Mouse (Mus musculus): Measurements from ENCODE around the gene Smdt1.

DNA sequence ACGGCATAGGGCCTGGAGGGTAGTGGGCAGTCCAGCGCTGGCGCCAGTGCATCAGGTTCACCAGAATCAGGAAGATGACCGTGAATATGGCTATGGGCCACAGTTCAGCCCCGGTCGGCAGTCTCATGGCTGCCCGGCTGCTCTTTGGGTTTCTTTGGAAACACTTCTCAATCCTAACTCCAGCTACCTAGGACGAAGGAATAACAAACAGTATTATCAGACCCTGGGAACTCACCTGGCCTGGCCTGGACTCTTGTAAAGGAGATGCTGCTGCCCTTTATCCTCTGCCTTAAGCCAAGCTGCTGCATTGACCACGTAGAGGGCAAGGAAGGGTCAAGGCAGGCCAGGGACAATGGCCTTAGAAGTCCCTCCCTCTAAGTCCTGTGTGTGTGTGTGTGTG, 37.1 kb downstream of the Smdt1 start:
- no peak for TF ChIP-seq CTCF (IDR thresholded peaks at IDR 0.05; ENCODE audit: control insufficient read depth, insufficient read depth, insufficient read length)
- no peak for TF ChIP-seq MYOG (IDR thresholded peaks at IDR 0.05; ENCODE audit: control insufficient read depth, extremely low read depth, insufficient read length)
- TF ChIP-seq MAX (IDR thresholded peaks at IDR 0.05): no peak
- no peak for TF ChIP-seq MYOD1 (IDR thresholded peaks at IDR 0.05; ENCODE audit: control insufficient read depth, insufficient read length, low read depth)
- TF ChIP-seq FOSL1 (IDR thresholded peaks at IDR 0.05; ENCODE audit: insufficient read depth, low read length, poor library complexity, severe bottlenecking): no peak

Measured in C2C12 (cell line).